Mouse (Mus musculus) skeletal muscle tissue, postnatal 0 days (tissue): ENCODE results near the gene Gm4631. TPM values are rescaled to one million over a fixed set of nuclear protein-coding genes. Genes with fewer than 3 reads are reported as not detected.

Experiments
- polyA plus RNA-seq: library from polyadenylated mRNA; unstranded; fragments of >200 nt; fragmentation: Nextera tagmentation; extraction: Ambion mirVana; gene quantifications from 2 replicates; pipeline ENCODE4 v1.2.1, GENCODE M21; 2015

The Gm4631 gene
- 5.2 and 6.0 TPM in 2 replicates for polyA plus RNA-seq

DNA sequence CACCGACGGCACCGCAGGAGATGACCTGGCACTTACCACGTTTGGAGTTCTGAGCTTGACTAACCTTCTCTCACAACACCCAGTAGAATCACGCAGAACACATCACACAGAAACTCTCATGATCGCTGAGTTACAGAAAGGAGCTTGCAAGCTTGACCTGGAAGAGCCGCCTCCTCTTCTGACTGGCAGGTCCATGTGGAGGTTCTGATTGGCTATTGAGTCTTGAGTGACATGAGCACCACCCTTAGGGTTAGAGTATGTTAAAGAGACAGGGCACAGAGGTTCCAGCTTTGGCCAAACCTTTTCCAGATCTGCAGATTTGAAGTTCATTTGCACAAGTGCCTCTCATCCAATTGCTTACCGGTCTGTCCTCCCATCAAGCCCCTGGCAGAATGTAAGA, at the start of gene Gm4631:
Gm4631 (minus strand) TSS at position 101 of the 400 bp plus-strand sequence.

DNA sequence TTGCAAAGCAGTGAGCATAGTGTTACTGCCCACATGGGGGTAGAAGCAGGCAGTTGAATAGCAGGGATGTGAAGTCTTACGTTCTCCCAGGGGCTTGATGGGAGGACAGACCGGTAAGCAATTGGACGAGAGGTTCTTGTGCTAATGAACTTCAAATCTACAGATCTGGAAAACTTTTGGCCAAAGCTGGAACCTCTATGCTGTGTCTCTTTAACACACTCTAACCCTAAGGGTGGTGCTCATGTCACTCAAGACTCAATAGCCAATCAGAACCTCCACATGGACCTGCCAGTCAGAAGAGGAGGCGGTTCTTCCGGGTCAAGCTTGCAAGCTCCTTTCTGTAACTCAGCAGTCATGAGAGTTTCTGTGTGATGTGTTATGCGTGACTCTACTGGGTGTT, 34.1 kb upstream of the Gm4631 start, which contains the start of gene Zfp968:
Zfp968 (plus strand) TSS at position 301 of the 400 bp plus-strand sequence.

DNA sequence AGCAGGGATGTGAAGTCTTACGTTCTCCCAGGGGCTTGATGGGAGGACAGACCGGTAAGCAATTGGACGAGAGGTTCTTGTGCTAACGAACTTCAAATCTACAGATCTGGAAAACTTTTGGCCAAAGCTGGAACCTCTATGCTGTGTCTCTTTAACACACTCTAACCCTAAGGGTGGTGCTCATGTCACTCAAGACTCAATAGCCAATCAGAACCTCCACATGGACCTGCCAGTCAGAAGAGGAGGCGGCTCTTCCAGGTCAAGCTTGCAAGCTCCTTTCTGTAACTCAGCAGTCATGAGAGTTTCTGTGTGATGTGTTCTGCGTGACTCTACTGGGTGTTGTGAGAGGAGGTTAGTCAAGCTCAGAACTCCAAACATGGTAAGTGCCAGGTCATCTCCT, 63.2 kb downstream of the Gm4631 start, which contains the start of gene Gm14440:
Gm14440 (plus strand) TSS at position 301 of the 400 bp plus-strand sequence.

Other genes with a start within 250 kb of the Gm4631 start
- 2.2 and 3.3 TPM in 2 replicates for gene Gm14399, start 196.2 kb downstream of the Gm4631 start, polyA plus RNA-seq
- gene Gm14443, start 162.3 kb downstream of the Gm4631 start, polyA plus RNA-seq: 0.22 and 0.43 TPM in 2 replicates
- 1.4 and 5.2 TPM in 2 replicates for gene Gm14391, start 131.3 kb downstream of the Gm4631 start, polyA plus RNA-seq
- 0.38 TPM in 1 of 2 replicates, not detected in the other for gene Gm14440, start 63.1 kb downstream of the Gm4631 start, polyA plus RNA-seq
- 2.3 and 2.7 TPM in 2 replicates for gene Zfp968, start 34.2 kb upstream of the Gm4631 start, polyA plus RNA-seq
- gene Gm4724, start 97.6 kb upstream of the Gm4631 start, polyA plus RNA-seq: 7.2 and 10.1 TPM in 2 replicates
- gene Zfp965, start 131.8 kb upstream of the Gm4631 start, polyA plus RNA-seq: 4.1 TPM in 2 replicates